Mouse (Mus musculus) urinary bladder, postnatal 4 days (tissue): Measurements from ENCODE around the gene Dmap1.
A peak's percentile ranks its signal among the peaks of the same experiment; 100 is the strongest.

Experiments used
- DNase-seq, 2 experiments: peaks; one replicate each; pipeline ENCODE4 v3.0.0; 2021 to 2022; ENCODE audit warnings: low spot score in 2 of 2

Dmap1 gene

DNA sequence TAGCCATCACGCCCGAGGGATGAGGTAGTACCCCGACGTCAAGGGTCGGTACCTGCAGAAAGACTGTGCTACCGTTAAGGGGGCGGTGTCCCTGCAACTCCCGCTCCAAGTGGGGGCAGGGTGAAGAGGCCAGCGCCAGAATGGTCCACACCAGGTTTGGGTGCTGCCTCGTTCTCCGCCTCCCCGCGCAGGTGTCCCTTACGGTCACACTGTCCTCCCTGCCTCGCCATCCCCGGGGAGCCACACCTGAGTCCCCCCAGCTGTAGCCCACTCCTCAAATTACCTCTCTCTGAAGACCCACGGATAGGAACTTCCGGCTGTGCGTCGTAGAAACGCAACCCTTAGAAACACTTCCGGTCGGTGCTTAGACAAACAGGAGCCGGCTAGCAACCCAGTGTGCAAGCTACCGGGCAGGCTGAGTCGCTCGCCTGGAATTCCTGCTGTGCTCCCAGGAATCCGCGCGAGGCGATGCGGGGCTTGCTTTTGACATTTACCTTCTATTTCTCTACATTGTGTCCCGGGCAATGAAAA lies at the start of gene Dmap1:
Gene Dmap1 (minus strand): TSS at position 343 of the 531 bp plus-strand sequence.
- peak; percentile 75 to 82 for DNase-seq

DNA sequence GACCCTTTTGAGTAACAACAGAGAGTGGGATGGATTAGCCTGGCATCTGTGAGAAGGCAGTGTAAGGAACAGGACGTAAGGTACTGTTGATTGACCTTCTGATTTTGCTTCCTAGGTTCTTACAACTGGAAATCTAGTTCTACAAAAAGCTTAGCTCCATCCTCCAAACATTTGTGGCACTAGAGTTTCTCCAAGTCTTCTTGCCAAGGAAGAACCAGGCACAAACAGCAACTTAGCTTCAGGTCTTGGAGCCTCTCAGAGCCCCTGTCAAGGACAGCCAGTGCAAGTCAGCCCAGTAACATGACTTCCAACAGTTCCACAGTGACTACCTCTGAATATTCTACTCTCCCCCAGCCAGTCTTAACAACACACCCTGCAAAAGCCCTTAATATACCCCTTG lies 42.0 kb upstream of the Dmap1 start, which contains the start of gene Gm12845:
Gene Gm12845 (plus strand): TSS at position 301 of the 400 bp plus-strand sequence.
- no peak for DNase-seq

DNA sequence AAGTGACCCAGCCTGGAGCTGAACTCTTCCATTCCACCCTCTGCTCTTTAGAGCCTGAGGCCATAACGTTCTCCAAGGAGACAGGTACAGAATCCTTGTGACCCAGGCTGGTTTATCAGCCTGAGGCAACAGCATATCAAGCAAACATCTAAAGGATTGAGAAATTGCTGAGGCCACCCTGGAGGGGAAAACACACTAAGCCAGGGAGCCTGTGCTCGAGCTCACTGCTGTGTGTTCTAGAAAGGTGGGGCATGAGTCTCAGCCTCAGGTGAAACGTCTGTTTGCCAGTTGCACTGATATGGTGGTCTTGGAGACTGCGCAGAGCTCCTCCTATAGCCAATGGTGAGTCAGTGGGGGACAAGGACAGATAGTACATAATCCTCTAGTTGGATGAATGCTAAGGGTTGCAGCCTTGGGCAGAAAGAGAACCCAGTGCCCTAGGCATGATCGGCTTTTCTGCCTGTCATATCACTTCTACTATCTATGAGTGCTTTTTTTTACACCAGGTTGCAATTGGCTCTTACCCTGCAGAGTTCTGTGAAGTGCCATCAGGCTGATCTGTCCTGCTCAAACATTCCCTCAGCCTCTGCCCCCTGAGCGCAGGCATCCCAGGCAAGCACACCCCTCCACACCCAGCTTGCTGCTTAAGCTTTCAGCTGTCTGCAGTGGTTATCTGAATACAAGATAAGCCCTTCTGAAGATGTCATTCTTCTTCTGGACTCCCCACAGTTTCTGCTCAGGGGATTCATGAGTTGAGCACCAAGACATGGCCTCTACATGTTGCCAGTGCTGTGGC lies 31.4 kb upstream of the Dmap1 start:
- no peak for DNase-seq

DNA sequence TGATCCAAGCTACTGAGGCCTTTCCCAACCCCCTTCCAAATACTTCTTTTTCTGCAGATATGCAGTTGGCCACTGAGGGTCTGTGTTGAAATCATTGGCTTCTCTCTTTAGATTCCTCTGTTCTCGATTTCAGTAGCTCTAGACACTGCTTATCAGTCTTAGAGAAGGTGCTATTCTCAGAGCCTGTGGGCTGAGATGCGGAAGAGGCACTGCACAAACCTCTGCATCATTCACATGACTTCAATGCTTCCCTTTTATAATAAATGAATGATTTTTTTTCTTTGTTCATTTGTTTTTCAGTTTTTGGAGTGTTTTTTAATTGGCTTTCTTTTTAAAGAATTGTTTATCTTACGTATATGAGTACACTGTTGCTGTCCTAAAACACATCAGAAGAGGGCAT lies 30.2 kb upstream of the Dmap1 start:
- DNase-seq: no peak

GRCm38 (mm10) chr4:117708780-117709550 lies 26.9 kb upstream of the Dmap1 start:
- DNase-seq: no peak

- DNase-seq: no peak
These were observed 23.3 kb upstream of the Dmap1 start for GRCm38 (mm10) chr4:117705361-117705760.

DNA sequence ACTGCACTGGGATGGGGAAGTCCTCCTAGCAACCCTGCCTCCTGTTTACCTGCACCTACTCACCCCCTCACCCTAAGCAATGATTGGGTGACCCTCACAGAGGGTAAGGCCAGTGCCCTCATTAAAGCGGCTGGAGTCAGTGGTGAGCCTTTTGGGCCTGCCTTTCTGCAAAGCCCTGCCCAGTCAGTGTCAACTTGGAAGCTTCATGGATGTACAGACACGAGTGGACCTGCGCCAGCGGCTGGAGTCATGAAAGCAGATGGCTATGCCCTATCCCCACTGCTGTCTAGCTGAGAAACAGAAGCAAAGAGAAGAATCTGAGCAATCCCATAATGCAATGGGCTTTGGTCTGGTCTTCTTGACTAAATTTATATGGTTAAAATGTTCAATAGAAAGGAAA lies 4.3 kb upstream of the Dmap1 start:
- DNase-seq: peak in 1 of 2 experiments; percentile 53

DNA sequence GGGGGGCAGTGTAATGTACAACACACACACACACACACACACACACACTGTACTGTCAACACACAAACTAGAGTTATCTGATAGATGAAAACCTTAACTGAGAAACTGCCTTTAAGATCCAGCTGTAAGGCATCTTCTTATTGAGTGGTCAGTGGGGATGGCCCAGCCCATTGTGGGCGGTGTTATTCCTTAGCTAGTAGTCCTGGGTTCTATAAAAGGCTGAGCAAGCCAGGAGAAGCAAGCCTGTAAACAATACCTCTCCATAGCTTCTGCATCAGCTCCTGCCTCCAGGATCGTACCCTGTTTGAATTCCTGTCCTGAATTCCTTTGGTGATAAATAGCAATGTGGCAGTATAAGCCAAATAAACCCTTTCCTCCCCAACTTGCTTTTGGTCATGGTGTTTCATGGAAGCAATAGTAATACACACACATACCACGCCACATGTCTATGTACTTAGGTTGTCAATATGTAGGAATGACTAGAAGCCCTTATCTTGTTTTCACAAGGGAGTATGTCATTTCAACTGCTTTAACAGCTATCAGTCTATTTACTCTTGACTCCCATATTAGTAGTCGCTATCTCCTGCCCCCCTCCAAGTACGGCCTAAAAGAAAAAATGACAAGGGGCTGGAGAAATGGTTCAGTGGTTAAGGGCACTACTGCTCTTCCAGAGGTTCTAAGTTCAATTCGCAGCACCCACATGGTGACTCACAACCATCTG lies 1.1 kb upstream of the Dmap1 start:
- DNase-seq: peak in 1 of 2 experiments; percentile 46

DNA sequence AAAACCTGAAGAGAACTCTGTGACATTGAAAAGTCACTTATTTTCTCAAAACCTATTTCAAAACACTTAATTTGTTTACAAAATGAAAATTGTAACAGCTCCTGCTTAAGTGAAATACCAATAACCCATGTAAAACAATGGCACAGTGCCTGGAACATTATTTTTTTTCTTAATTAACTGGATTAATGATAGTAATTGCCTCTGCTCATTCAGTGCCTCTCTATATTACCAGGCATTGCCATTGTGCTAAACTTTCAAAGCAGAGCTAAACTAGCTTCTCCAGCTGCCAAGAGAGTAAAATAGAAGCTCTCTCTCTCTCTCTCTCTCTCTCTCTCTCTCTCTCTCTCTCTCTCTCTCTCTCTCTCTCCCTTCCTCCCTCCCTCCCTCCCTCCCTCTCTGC lies 390 bp upstream of the Dmap1 start:
- no peak for DNase-seq

DNA sequence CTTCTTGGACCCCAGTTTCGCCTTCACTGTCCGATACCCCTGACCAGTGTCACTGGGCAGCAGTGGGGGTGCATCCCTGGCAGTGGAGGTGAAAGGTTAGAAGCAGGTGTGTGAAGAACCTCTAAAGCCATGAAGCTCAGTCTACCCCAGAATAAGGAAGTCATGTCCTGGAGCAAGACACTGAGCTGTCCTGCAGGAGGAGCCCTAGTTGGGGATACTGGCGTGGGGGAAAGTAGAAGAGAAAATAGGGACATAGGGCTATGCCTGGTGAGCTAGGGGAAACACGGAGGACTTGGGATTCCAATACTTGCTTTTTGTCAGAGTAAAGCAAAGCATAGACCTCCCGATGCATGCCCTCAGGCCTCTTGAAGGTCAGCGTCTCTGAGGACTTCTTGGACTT lies 1.1 kb downstream of the Dmap1 start:
- DNase-seq: no peak

GRCm38 (mm10) chr4:117676903-117677302 lies 5.2 kb downstream of the Dmap1 start:
- peak; percentile 50 to 83 for DNase-seq

DNA sequence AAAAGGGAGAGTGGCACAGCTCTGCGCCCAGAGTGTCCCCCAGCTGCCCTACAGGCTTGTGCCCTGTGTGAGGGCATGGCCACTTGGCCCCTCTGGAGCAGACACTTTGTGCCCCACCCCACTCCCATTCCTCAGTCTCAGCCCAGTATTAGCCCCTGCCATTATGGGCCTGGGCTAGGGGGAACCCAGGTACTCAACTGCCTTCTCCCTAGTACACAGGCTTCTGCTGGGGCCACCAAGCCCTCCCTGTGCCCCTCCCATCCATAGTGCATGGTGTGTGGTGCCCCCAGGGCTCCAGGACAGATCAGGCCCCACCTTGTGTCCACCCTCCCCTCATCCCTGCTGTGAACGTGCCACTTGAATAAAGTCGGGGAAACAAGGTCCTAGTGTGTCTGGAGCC lies 8.2 kb downstream of the Dmap1 start:
- no peak for DNase-seq

- no peak for DNase-seq
These were observed 10.0 kb downstream of the Dmap1 start for GRCm38 (mm10) chr4:117672042-117672441.

DNA sequence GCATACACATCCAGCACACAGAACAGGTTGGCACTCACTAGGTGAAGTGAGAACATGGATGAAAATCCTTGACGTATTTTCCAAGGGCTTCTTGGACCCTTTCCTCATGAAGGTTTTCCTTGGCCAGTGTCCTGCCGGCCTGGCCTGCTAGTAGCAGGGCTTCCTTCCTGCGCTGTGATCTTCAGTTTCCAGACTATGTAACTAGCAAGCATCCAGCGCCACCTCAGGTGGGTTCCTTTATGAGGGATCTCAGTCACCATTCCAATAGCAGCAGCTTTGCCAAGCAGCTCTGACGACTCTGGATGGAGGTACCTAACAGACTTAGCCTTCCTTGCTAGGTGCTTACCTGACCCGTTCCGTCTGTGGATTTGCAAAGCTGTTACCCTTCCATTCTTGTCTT lies 12.2 kb downstream of the Dmap1 start:
- no peak for DNase-seq

GRCm38 (mm10) chr4:117666054-117666453 lies 16.0 kb downstream of the Dmap1 start:
- DNase-seq: no peak

DNA sequence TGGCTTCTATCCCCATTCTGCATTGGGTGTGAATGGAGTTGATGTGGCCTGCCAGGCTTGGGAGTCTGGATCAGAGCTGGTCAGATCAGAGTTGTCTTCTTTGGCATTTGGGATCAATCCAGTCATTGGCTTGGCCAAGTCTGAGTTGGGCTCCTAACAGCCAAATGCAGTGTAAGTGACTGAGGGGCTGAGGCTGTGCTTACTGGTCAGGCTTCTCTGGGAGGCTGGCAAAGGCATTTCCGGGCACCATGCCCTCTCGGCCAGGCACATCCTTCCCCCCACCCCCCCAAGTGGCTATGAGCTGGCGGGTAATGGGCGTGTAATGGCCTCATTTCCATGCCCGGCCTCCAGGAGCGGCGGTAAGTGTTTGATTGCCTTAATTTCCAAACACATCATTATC lies 16.5 kb downstream of the Dmap1 start:
- DNase-seq: no peak

GRCm38 (mm10) chr4:117664411-117665137 lies 17.5 kb downstream of the Dmap1 start:
- DNase-seq: no peak

DNA sequence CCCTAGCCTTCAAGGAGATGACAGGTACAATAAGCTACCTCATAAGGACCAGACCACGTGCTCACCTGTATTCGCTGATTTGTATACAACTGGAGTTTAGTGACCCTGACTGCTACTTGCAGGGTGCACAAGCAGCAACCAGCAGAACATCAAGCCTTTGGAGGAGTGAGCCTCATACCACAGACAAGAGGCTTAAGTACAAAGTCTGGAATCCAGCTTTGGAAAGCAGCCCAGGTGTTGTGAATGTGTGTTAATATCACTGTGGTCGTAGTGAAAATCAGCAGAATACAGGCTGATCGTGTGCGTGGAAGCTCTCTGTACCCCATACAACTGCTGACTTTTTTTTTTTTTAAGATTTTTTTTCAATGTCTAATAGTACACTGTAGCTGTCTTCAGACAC lies 22.1 kb downstream of the Dmap1 start:
- no peak for DNase-seq

- peak; percentile 54 to 77 for DNase-seq
These were observed 23.3 kb downstream of the Dmap1 start for GRCm38 (mm10) chr4:117658582-117659444.

- no peak for DNase-seq
These were observed 24.4 kb downstream of the Dmap1 start for GRCm38 (mm10) chr4:117657646-117658045.
